Mouse (Mus musculus) ES-Bruce4 (cell line): ENCODE measurements around the gene Klf15.

Experiments
- CTCF ChIP-seq: IDR thresholded peaks from one replicate; pipeline ENCODE4 v1.8.1; 2011; ENCODE audit warnings: low read depth, low read length
- POLR2A ChIP-seq: IDR thresholded peaks from one replicate; pipeline ENCODE4 v1.8.1; 2011; ENCODE audit warnings: low read length; ENCODE audit not compliant: insufficient read depth

GRCm38 (mm10) chr6:90466847-90467410, 4.6 kb downstream of the Klf15 start:
- TF ChIP-seq CTCF: no peak
- no peak for TF ChIP-seq POLR2A
